Mouse (Mus musculus): ENCODE measurements around the gene Hif1an. TPM values are rescaled to one million over a fixed set of nuclear protein-coding genes. Genes with fewer than 3 reads are reported as not detected.
A peak's percentile ranks its signal among the peaks of the same experiment; 100 is the strongest.

The Hif1an gene
- polyA plus RNA-seq, 1 experiment from 2014 or later: 6.8 TPM

- peak overlapping the region; percentile 74 for H3K27ac ChIP-seq (ENCODE audit: low read depth)
- peaks cover 7% of the 10 kb centered on the region for H3K4me1 ChIP-seq (ENCODE audit: insufficient read depth)
- DNase-seq: no peak
- H3K4me3 ChIP-seq (ENCODE audit: low read depth, low read length): peak overlapping the region; percentile 84
- TF ChIP-seq CTCF (IDR thresholded peaks at IDR 0.05; ENCODE audit: low read depth) (no peak), EP300 (IDR thresholded peaks at IDR 0.05; ENCODE audit: low read depth) (no peak)
- H3K9ac ChIP-seq (replicated peaks): peak overlapping the region; percentile 93
- H3K4me2 ChIP-seq (ENCODE audit: low read depth, low read length): peak overlapping the region; percentile 84
- WGBS (ENCODE audit: insufficient replicate concordance): 3% methylated on average over 8 of the region's 8 CpGs
- peaks cover 39% of the 10 kb centered on the region for H3K36me3 ChIP-seq (replicated peaks; ENCODE audit: insufficient read depth, low read length)
- H3K9me3 ChIP-seq (ENCODE audit: low read length): no peaks in the 10 kb centered on the region
- H3K27me3 ChIP-seq (ENCODE audit: insufficient read depth, low read length): no peaks in the 10 kb centered on the region
- ATAC-seq: peak; percentile 5; the same call in 1 of the 2 replicates
Observed at GRCm38 (mm10) chr19:44554490-44554860, 8.2 kb upstream of the Hif1an start.

- no peak for TF ChIP-seq CTCF (IDR thresholded peaks at IDR 0.05; ENCODE audit: low read depth)
- no peak for TF ChIP-seq EP300 (IDR thresholded peaks at IDR 0.05; ENCODE audit: low read depth)
- Histone ChIP-seq H3K4me2 (ENCODE audit: low read depth, low read length) (peak within 1 kb of the TSS; percentile 84), H3K36me3 (replicated peaks; ENCODE audit: insufficient read depth, low read length) (peaks cover 33% of the 10 kb centered on the region), H3K4me3 (ENCODE audit: low read depth, low read length) (peak within 1 kb of the TSS; percentile 84), H3K27me3 (ENCODE audit: insufficient read depth, low read length) (no peaks in the 10 kb centered on the region), H3K9ac (replicated peaks) (peak within 1 kb of the TSS; percentile 93), H3K9me3 (ENCODE audit: low read length) (no peaks in the 10 kb centered on the region), H3K4me1 (ENCODE audit: insufficient read depth) (peaks cover 7% of the 10 kb centered on the region), H3K27ac (ENCODE audit: low read depth) (peak within 1 kb of the TSS; percentile 74)
- under 1% methylated on average over 50 of the region's 50 CpGs for WGBS (ENCODE audit: insufficient replicate concordance)
- DNase-seq (peak; percentile 96), ATAC-seq (peak; percentile 95)
Observed at GRCm38 (mm10) chr19:44554861-44555590, 7.6 kb upstream of the Hif1an start, which contains the start of gene Ndufb8. TSS of gene Ndufb8 (minus strand) at chr19:44555440.

- WGBS (ENCODE audit: insufficient replicate concordance): 90% methylated on average over 14 of the region's 14 CpGs
- DNase-seq (no peak), ATAC-seq (no peak)
- Histone ChIP-seq H3K27ac (ENCODE audit: low read depth) (no peak overlapping the region), H3K36me3 (replicated peaks; ENCODE audit: insufficient read depth, low read length) (peaks cover 37% of the 10 kb centered on the region), H3K4me1 (ENCODE audit: insufficient read depth) (peaks cover 11% of the 10 kb centered on the region), H3K4me3 (ENCODE audit: low read depth, low read length) (no peak overlapping the region), H3K4me2 (ENCODE audit: low read depth, low read length) (0 out of 2 replicates have a peak overlapping the region, but pooled peaks have one; percentile 78), H3K9me3 (ENCODE audit: low read length) (no peaks in the 10 kb centered on the region), H3K27me3 (ENCODE audit: insufficient read depth, low read length) (no peaks in the 10 kb centered on the region), H3K9ac (replicated peaks) (no peak overlapping the region)
- TF ChIP-seq EP300 (IDR thresholded peaks at IDR 0.05; ENCODE audit: low read depth) (no peak), CTCF (IDR thresholded peaks at IDR 0.05; ENCODE audit: low read depth) (no peak)
Observed at GRCm38 (mm10) chr19:44564006-44564405, 1.4 kb downstream of the Hif1an start.

- DNase-seq: no peak
- Histone ChIP-seq H3K27ac (ENCODE audit: low read depth) (no peak overlapping the region), H3K4me3 (ENCODE audit: low read depth, low read length) (no peak overlapping the region), H3K4me1 (ENCODE audit: insufficient read depth) (peaks cover 11% of the 10 kb centered on the region), H3K36me3 (replicated peaks; ENCODE audit: insufficient read depth, low read length) (peaks cover 74% of the 10 kb centered on the region), H3K9me3 (ENCODE audit: low read length) (no peaks in the 10 kb centered on the region), H3K4me2 (ENCODE audit: low read depth, low read length) (no peak overlapping the region), H3K27me3 (ENCODE audit: insufficient read depth, low read length) (no peaks in the 10 kb centered on the region), H3K9ac (replicated peaks) (no peak overlapping the region)
- 87% methylated on average over 3 of the region's 3 CpGs for WGBS (ENCODE audit: insufficient replicate concordance)
- ATAC-seq: no peak
- no peak for TF ChIP-seq EP300 (IDR thresholded peaks at IDR 0.05; ENCODE audit: low read depth)
- TF ChIP-seq CTCF (IDR thresholded peaks at IDR 0.05; ENCODE audit: low read depth): no peak
Observed at GRCm38 (mm10) chr19:44567763-44568162, 5.1 kb downstream of the Hif1an start.

- H3K36me3 ChIP-seq (replicated peaks; ENCODE audit: insufficient read depth, low read length): peaks cover 21% of the 10 kb centered on the region
- ATAC-seq: no peak
- no peaks in the 10 kb centered on the region for H3K4me1 ChIP-seq (ENCODE audit: insufficient read depth)
- TF ChIP-seq EP300 (IDR thresholded peaks at IDR 0.05; ENCODE audit: low read depth) (no peak), CTCF (IDR thresholded peaks at IDR 0.05; ENCODE audit: low read depth) (no peak)
- no peaks in the 10 kb centered on the region for H3K27me3 ChIP-seq (ENCODE audit: insufficient read depth, low read length)
- no peak for DNase-seq
- no peak overlapping the region for H3K4me2 ChIP-seq (ENCODE audit: low read depth, low read length)
- 83% methylated on average over 7 of the region's 7 CpGs for WGBS (ENCODE audit: insufficient replicate concordance)
- H3K9me3 ChIP-seq (ENCODE audit: low read length): no peaks in the 10 kb centered on the region
- H3K9ac ChIP-seq (replicated peaks): no peak overlapping the region
- no peak overlapping the region for H3K27ac ChIP-seq (ENCODE audit: low read depth)
- H3K4me3 ChIP-seq (ENCODE audit: low read depth, low read length): no peak overlapping the region
Observed at GRCm38 (mm10) chr19:44576275-44576674, 13.6 kb downstream of the Hif1an start.

- H3K4me2 ChIP-seq (ENCODE audit: low read depth, low read length): no peak overlapping the region
- no peaks in the 10 kb centered on the region for H3K4me1 ChIP-seq (ENCODE audit: insufficient read depth)
- WGBS (ENCODE audit: insufficient replicate concordance): 39% methylated on average over 1 of the region's 1 CpGs
- no peak overlapping the region for H3K9ac ChIP-seq (replicated peaks)
- no peak overlapping the region for H3K4me3 ChIP-seq (ENCODE audit: low read depth, low read length)
- H3K9me3 ChIP-seq (ENCODE audit: low read length): no peaks in the 10 kb centered on the region
- H3K27me3 ChIP-seq (ENCODE audit: insufficient read depth, low read length): 0 out of 2 replicates have a peak, but pooled peaks cover 3% of the 10 kb centered on the region
- H3K27ac ChIP-seq (ENCODE audit: low read depth): no peak overlapping the region
- TF ChIP-seq CTCF (IDR thresholded peaks at IDR 0.05; ENCODE audit: low read depth) (no peak), EP300 (IDR thresholded peaks at IDR 0.05; ENCODE audit: low read depth) (no peak)
- no peak for DNase-seq
- ATAC-seq: peak; percentile 28; the same call in 1 of the 2 replicates
- H3K36me3 ChIP-seq (replicated peaks; ENCODE audit: insufficient read depth, low read length): peaks cover 5% of the 10 kb centered on the region
Observed at GRCm38 (mm10) chr19:44578038-44578437, 15.4 kb downstream of the Hif1an start.
